Mouse (Mus musculus) liver, embryonic 16.5 days (tissue): ENCODE measurements around the gene Ctsa. TPM values are rescaled to one million over a fixed set of nuclear protein-coding genes. Genes with fewer than 3 reads are reported as not detected.
A peak's percentile ranks its signal among the peaks of the same experiment; 100 is the strongest.
"Not testable (repeated sequence)": the region's sequence is repeated elsewhere in the genome, so short reads cannot be mapped to it uniquely, and the experiment has no call there.

Experiments used
- ATAC-seq: fragments of 200-750 bp; cut with Nextera tagmentation; 2 replicates; pipeline ENCODE4 v1.8.0; 2017; ENCODE audit warnings: low read depth, mild to moderate bottlenecking, moderate number of reproducible peaks, moderate library complexity
- H3K27ac ChIP-seq: fragments of 300-500 bp; sonication (generic); 2 replicates; pipeline ENCODE4 v1.5.1; 2014; ENCODE audit warnings: mild to moderate bottlenecking, low read length
- H3K27me3 ChIP-seq: fragments of 300-500 bp; sonication (generic); 2 replicates; pipeline ENCODE4 v1.6.1; 2014; ENCODE audit warnings: low read depth, low read length, mixed read lengths; ENCODE audit not compliant: control insufficient read depth, insufficient read depth
- H3K36me3 ChIP-seq: fragments of 300-500 bp; sonication (generic); 2 replicates; pipeline ENCODE4 v1.6.1; 2014; ENCODE audit warnings: mild to moderate bottlenecking; ENCODE audit not compliant: control insufficient read depth, insufficient read depth
- H3K4me1 ChIP-seq: fragments of 300-500 bp; sonication (generic); 2 replicates; pipeline ENCODE4 v1.6.1; 2014; ENCODE audit warnings: low read depth, low read length, mixed read lengths; ENCODE audit not compliant: control insufficient read depth
- H3K4me2 ChIP-seq: fragments of 300-500 bp; sonication (generic); 2 replicates; pipeline ENCODE4 v1.6.1; 2014; ENCODE audit warnings: low read depth, low read length, mixed read lengths
- H3K4me3 ChIP-seq: fragments of 300-500 bp; sonication (generic); 2 replicates; pipeline ENCODE4 v1.5.1; 2014; ENCODE audit warnings: low read depth, mild to moderate bottlenecking, low read length
- H3K9ac ChIP-seq: fragments of 300-500 bp; sonication (generic); 2 replicates; pipeline ENCODE4 v1.6.1; 2014; ENCODE audit warnings: low read depth, low read length
- H3K9me3 ChIP-seq: fragments of 300-500 bp; sonication (generic); replicated peaks from 2 replicates; pipeline ENCODE4 v1.6.1; 2016; ENCODE audit warnings: low read length; ENCODE audit not compliant: control insufficient read depth
- WGBS: fragments of 180-500 bp; shearing (Covaris S2); extraction: QIAGEN DNeasy Blood & Tissue Kit; methylation state at CpG from one replicate; pipeline ENCODE4 v1.1.7; 2014; ENCODE audit not compliant: insufficient replicate concordance; 5-methylcytosine and 5-hydroxymethylcytosine counted together
- polyA plus RNA-seq: library from polyadenylated mRNA; unstranded; fragments of >200 nt; fragmentation: Nextera tagmentation; extraction: Ambion mirVana; gene quantifications from 2 replicates; pipeline ENCODE4 v1.2.1, GENCODE M21; 2015

Ctsa gene
- polyA plus RNA-seq, 1 experiment from 2014 or later, result 92.5 TPM

DNA sequence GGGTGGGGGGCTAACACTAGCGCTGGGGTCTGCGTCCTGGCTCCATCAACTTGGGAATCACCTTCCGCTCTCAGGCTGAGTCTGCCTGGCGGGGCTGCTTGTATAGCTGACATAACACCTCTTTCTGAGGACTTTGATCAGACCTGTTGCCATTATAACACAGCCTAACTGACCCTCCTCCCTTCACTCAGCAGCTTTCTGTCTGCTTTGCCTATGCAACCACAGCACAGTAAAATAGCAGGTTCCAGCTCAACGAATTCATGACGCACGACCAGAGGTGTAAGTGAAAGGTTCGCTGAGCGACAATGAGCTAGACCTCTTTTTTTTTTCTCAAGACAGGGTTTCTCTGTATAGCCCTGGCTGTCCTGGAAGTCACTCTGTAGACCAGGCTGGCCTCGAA lies 1.6 kb upstream of the Ctsa start:
- H3K9ac ChIP-seq, result no peak overlapping the region
- ATAC-seq, result no peak
- H3K4me2 ChIP-seq, result no peak overlapping the region
- H3K36me3 ChIP-seq, result peaks cover under 1% of the 10 kb centered on the region
- H3K4me1 ChIP-seq, result peaks cover 29% of the 10 kb centered on the region
- WGBS, result 72% methylated on average over 10 of the region's 10 CpGs
- H3K4me3 ChIP-seq, result no peak overlapping the region
- H3K27me3 ChIP-seq, result no peaks in the 10 kb centered on the region
- H3K27ac ChIP-seq, result no peak overlapping the region
- no peaks in the 10 kb centered on the region for H3K9me3 ChIP-seq

DNA sequence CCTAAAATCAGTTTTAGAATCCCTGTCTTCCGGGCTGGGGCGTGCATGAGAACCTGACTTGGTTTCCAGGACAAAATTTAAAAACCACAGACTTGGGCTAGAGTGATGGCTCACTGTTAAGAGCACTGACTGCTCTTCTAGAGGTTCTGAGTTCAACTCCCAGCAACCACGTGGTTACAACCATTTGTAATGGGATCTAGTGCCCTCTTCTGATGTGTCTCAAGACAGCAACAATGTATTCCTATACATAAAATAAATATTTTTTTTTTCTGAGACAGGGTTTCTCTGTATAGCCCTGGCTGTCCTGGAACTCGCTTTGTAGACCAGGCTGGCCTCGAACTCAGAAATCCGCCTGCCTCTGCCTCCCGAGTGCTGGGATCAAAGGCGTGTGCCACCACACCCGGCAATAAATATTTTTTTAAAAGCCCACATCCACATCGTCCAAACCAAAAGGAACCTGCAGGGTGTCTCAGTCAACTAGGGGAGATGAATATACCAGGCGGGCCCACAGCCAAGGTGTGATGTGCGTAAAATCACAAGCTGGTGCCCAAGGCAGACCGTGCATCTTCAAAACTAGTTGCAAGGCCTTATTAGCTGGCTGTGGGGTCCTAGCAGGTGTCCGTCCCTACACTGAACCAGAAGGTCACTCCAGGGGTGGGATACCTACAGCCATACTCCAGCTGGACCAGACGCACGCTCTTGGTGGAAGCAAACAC lies 483 bp upstream of the Ctsa start:
- 54% methylated on average over 16 of the region's 16 CpGs for WGBS
- Histone ChIP-seq H3K36me3 (no peaks in the 10 kb centered on the region), H3K4me3 (peak overlapping the region; percentile 63), H3K4me2 (peak overlapping the region; percentile 99), H3K9ac (peak overlapping the region; percentile 78), H3K27me3 (no peaks in the 10 kb centered on the region), H3K27ac (peak overlapping the region; percentile 85), H3K4me1 (peaks cover 26% of the 10 kb centered on the region), H3K9me3 (no peaks in the 10 kb centered on the region)
- ATAC-seq, result no peak

DNA sequence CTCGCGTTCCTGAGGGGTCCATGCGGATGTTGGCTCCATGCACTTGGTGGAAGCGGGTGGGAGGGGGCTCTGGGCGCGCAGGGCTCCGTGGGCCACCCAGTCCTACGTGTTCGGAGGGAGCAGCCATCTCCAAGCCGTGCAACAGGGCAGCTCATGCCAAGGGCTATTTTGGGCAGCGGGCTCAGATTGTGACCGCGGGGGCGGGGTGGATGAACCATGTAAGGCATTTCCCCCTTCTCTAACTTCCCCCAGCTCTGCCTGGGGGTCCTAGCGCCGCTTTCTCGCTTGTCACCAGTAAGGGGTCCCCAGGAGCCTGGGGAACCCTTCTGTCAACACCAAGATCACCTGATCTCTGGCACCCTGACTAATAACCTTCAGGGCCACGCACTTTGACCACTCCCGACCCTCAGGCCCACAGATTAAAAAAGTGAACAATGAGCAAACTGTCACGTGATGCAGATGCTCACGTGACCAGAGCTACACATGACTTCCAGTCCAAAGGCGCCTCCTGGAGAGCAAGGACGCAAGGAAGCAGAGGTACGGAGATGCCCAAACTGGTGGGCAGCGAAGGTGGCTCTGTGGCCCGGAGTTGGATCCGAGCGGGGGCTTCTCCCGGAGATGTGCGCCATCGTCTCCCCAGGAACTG lies 764 bp downstream of the Ctsa start, which contains the start of gene Neurl2:
Gene Neurl2 (minus strand): TSS at position 143 of the 646 bp plus-strand sequence.
- no peaks in the 10 kb centered on the region; the same call in 1 of the 2 replicates for H3K36me3 ChIP-seq
- no peaks in the 10 kb centered on the region for H3K9me3 ChIP-seq
- no peaks in the 10 kb centered on the region for H3K27me3 ChIP-seq
- H3K27ac ChIP-seq, result peak within 1 kb of the TSS; percentile 85
- peak within 1 kb of the TSS; percentile 99 for H3K4me2 ChIP-seq
- H3K4me3 ChIP-seq, result peak within 1 kb of the TSS; percentile 63
- H3K9ac ChIP-seq, result peak within 1 kb of the TSS; percentile 78
- 0% methylated on average over 31 of the region's 31 CpGs for WGBS
- ATAC-seq, result peak; percentile 57
- peaks cover 22% of the 10 kb centered on the region for H3K4me1 ChIP-seq

DNA sequence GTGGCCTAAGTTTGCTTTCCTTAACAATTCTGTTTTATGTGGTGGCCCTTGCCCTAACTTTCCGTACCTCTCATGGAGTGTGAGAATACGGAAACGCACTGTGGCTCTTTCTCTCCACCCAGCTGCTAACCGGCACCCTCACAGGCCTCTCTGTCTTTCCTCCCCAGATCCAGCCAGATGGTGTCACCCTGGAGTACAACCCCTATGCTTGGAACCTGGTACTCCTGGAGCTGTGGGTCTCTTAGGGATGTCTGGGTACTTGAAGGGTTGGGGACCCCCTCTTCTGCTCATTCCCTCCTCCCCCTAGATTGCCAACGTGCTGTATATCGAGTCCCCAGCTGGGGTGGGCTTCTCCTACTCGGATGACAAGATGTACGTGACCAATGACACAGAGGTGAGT lies 1.9 kb downstream of the Ctsa start:
- peak overlapping the region; percentile 78 for H3K9ac ChIP-seq
- 35% methylated on average over 8 of the region's 8 CpGs for WGBS
- no peaks in the 10 kb centered on the region for H3K27me3 ChIP-seq
- peaks cover 22% of the 10 kb centered on the region for H3K4me1 ChIP-seq
- no peaks in the 10 kb centered on the region; the same call in none of the 2 replicates for H3K36me3 ChIP-seq
- peak overlapping the region; percentile 9; the same call in 1 of the 2 replicates for H3K27ac ChIP-seq
- peak overlapping the region; percentile 63 for H3K4me3 ChIP-seq
- H3K9me3 ChIP-seq, result no peaks in the 10 kb centered on the region
- H3K4me2 ChIP-seq, result peak overlapping the region; percentile 99
- ATAC-seq, result peak; percentile 7; the same call in 1 of the 2 replicates

DNA sequence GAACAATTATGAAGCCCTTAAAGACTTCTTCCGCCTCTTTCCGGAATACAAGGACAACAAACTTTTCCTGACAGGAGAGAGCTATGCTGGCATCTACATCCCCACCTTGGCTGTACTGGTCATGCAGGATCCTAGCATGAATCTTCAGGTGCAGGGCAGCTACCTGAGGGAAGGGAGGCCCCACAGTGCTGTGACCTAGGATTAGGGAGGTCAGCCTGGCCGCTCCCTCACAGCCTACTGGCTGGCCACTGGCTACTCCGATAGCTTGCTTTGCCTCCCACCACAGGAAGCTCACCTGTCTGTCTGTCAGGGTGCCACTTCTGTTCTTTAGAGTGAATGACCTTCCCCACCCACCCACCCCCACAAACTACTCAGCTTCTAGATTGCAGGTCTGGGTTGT lies 2.5 kb downstream of the Ctsa start:
- no peak overlapping the region; the same call in 1 of the 2 replicates for H3K4me3 ChIP-seq
- no peak overlapping the region for H3K9ac ChIP-seq
- no peak overlapping the region for H3K4me2 ChIP-seq
- H3K36me3 ChIP-seq, result no peaks in the 10 kb centered on the region; the same call in none of the 2 replicates
- H3K4me1 ChIP-seq, result peaks cover 22% of the 10 kb centered on the region
- no peaks in the 10 kb centered on the region for H3K9me3 ChIP-seq
- WGBS, result 92% methylated on average over 4 of the region's 4 CpGs
- H3K27me3 ChIP-seq, result no peaks in the 10 kb centered on the region
- no peak overlapping the region for H3K27ac ChIP-seq
- ATAC-seq, result no peak

DNA sequence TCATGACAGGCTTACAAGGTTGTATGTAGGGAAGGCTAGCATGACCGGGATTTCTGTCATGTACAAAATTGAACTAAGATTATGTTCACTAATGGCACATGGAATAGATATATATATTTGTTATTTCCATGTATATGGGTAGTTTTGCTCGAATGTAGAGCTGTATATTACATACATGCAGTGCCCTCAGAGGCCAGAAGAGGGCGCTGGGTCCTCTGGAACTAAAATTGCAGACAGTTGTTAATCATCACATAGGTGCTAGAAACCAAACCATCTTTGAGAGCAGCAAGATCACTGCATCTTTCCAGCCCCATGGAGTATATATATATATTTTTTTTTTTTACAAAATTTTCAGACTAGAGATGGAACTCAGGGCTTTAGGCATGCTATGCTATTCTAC lies 13.1 kb downstream of the Ctsa start:
- Histone ChIP-seq H3K9me3 (no peaks in the 10 kb centered on the region), H3K9ac (no peak overlapping the region), H3K4me2 (no peak overlapping the region), H3K27ac (no peak overlapping the region), H3K36me3 (no peaks in the 10 kb centered on the region), H3K4me1 (no peaks in the 10 kb centered on the region), H3K4me3 (no peak overlapping the region), H3K27me3 (no peaks in the 10 kb centered on the region)
- 39% methylated on average over 3 of the region's 3 CpGs for WGBS
- no peak for ATAC-seq

DNA sequence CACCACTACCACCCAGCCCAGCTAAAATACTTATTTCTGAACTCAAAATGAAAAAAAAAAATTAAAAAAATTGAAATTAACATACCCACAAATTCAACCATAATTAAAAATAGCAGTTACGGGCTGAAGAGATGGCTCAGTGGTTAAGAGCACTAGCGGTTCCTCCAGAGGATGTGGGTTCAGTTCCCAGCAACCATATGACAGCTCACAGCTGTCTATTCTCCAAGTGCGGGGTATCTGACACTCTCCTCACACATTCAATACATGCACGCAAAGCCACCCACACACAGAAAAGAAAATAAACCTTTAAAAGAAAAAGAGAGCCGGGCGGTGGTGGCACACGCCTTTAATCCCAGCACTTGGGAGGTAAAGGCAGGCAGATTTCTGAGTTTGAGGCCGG lies 17.4 kb downstream of the Ctsa start:
- no peak overlapping the region for H3K9ac ChIP-seq
- peaks cover 10% of the 10 kb centered on the region for H3K27me3 ChIP-seq
- WGBS, result 64% methylated on average over 8 of the region's 8 CpGs
- no peak for ATAC-seq
- no peaks in the 10 kb centered on the region for H3K36me3 ChIP-seq
- H3K4me2 ChIP-seq, result no peak overlapping the region
- H3K4me1 ChIP-seq, result no peaks in the 10 kb centered on the region
- H3K4me3 ChIP-seq, result no peak overlapping the region
- H3K27ac ChIP-seq, result no peak overlapping the region
- H3K9me3 ChIP-seq, result no peaks in the 10 kb centered on the region

DNA sequence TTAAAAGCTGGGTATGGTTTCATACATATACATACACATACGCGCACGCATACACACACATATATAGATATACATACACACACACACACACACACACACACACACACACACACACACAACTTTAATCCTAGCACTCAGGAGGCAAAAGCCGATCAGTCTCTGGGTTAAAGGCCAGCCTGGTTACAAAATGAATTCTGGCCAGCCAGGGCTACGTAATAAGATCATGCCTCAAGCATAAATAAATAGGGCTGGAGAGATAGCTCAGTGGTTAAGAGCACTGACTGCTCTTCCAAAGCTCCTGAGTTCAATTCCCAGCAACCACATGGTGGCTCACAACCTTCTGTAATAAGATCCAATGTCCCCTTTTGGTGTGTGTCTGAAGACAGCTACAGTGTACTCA lies 22.9 kb downstream of the Ctsa start:
- H3K4me3 ChIP-seq, H3K36me3 ChIP-seq, H3K9ac ChIP-seq, H3K27ac ChIP-seq, ATAC-seq, H3K9me3 ChIP-seq, H3K4me2 ChIP-seq, H3K4me1 ChIP-seq: not testable (repeated sequence)
- H3K27me3 ChIP-seq, result peaks cover 46% of the 10 kb centered on the region
- WGBS, result 71% methylated on average over 5 of the region's 5 CpGs
